Mouse (Mus musculus) lung, postnatal 36 days (tissue): Measurements from ENCODE around the gene Shisa7.
"Not testable (repeated sequence)": the region's sequence is repeated elsewhere in the genome, so short reads cannot be mapped to it uniquely, and the experiment has no call there.

ENCODE experiments used
- DNase-seq: peaks from one replicate; pipeline ENCODE4 v3.0.0; 2022; ENCODE audit warnings: mixed read lengths

Shisa7 gene

DNA sequence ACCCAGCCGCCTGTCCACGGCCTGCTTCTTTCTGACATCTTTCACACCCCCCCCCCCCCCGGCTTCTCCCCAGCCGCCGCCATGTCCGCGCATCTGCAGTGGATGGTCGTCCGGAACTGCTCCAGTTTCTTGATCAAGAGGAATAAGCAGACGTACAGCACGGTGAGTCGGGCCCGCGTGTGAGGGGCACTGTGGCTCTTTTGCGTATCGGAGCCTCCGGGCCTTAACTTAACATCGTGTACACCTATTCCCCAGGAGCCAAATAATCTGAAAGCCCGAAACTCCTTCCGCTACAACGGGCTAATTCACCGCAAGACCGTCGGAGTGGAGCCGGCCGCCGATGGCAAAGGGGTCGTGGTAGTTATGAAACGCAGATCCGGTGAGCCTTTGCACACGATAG, 51.2 kb downstream of the Shisa7 start:
- not testable (repeated sequence) for DNase-seq

- DNase-seq: peak; percentile 97
Measured at GRCm38 (mm10) chr7:4792278-4793212, 52.0 kb downstream of the Shisa7 start, which contains the start of gene Rpl28. Gene Rpl28 (plus strand): TSS chr7:4792874.

DNA sequence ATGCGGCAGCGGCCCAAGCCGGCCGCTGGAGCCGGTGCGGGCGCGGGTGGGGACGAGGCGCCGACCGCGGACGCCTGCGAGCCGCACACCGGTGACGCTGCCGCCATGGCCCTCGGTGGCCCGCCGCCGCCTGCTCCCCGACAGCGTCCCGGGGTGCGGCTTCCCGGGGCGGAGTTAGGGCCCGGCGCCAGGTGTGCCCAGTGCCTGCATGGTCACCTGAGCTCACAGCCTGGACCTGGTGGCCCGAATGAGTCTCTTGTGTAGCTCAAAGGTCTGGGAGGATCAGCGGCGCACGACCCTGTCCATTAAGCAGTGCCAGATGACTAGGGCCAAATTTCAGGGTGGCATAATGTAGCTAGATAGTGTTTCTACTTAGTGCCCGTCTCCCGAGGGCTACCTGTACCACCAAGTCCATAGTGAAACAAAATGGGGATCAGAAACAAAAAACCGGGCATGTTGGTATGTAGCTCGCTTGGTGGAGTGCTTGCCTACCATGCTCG, 55.0 kb downstream of the Shisa7 start, which contains the start of gene Tmem238:
TSS of gene Tmem238 (minus strand) at position 221 of the 500 bp plus-strand sequence.
- DNase-seq: peak; percentile 84

- DNase-seq: peak; percentile 59
Measured at GRCm38 (mm10) chr7:4788499-4789435, 55.7 kb downstream of the Shisa7 start.

- no peak for DNase-seq
Measured at GRCm38 (mm10) chr7:4783667-4784268, 60.7 kb downstream of the Shisa7 start.

DNA sequence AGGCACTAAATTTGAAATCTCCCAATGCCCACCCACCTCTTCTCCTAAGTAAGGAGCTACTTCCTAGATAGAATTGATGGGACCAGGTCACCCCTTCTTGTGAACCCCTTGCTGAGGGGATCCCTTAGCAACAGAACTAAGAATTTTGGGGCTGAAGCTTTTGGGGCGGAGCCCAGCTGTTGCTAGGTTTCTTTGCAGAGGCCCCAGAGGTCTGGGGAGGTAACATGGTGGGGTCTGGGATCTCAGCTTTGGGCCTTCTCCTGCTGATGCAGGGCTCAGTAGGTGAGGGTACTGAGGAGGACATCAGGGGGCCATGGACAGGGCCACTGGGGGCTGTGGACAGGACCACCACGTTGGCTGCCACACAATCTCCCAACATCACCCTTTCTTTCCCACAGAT, 61.7 kb downstream of the Shisa7 start, which contains the start of the genes Il11 and Tmem190:
TSS of gene Il11 (minus strand) at position 101 of the 400 bp plus-strand sequence.
TSS of gene Tmem190 (plus strand) at position 179 of the 400 bp plus-strand sequence.
- no peak for DNase-seq

DNA sequence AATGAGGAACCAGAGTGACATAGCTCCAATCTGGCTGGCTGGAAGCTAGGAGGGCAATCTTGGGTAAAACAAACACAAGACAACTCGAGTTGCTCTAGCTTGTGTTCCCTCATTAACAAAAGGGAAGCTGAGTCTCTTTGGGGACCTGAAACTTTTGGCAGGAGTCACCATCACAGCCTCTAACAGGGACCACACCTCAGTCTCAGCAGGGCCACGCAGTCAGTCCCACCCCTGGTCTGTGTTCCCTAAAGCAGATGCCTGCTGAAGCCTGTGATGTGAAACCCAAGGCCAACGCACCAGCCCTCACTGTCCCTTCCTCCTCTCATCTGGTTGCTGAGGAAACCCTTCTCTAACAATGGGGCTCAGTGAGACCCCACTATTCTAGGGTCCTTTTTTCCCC, 62.4 kb downstream of the Shisa7 start:
- no peak for DNase-seq

DNA sequence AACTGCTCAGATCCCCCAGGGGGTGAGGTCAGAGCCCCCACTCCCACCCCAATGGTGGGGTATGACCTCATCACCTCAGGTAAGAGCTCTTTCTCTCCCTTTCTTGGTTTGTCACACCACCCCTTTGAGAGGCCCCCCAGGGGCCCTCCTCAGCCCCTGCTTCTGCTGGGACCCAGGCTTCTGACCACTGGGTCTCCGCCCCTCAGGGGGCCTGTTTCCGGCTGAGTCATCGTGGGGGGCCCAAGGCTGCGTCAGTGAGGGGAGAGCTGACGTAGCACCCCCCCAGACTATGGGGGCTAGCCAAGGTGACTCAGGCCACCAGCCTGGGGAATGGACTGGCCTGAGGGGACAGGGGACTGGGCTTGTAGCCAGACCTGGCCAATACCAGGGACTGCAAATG, 64.6 kb downstream of the Shisa7 start:
- no peak for DNase-seq

DNA sequence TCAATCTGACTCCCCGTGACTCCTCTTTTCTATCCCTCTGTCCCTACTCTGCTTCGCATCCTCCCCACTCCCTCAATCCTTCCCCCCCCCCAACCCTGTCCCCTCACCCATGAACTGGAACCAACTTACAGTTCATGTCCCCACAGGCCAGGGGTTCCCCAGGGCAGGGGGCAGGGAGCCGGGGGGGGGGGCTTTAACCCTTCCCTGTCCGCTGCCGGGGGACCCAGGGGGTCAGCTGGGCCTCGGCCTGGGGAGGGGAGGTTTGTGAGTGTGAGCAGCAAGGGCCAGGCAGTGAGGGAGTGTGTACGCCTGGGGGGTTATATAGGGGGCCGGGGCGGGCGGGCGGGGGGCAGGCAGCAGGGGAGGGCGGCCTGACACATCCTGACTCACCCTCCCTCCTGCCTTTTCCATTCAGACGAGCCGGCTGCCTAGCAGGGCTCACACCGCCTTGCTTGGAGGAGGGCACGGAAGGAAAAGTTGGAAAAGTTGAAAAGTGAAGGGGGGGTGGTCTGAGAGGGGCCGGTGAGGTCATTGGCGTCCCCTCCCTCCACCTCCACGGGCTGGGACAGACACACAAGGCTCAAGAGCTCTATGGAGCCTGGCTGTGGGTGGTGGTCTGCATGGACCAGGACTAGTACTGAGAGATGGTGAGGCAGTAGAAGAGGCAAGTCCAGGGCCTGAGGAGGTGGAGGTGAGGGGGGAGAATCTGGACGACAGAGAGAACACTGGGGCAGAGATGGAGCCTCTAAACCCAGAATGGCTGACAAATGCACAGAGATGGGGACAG, 66.5 kb downstream of the Shisa7 start:
- no peak for DNase-seq

DNA sequence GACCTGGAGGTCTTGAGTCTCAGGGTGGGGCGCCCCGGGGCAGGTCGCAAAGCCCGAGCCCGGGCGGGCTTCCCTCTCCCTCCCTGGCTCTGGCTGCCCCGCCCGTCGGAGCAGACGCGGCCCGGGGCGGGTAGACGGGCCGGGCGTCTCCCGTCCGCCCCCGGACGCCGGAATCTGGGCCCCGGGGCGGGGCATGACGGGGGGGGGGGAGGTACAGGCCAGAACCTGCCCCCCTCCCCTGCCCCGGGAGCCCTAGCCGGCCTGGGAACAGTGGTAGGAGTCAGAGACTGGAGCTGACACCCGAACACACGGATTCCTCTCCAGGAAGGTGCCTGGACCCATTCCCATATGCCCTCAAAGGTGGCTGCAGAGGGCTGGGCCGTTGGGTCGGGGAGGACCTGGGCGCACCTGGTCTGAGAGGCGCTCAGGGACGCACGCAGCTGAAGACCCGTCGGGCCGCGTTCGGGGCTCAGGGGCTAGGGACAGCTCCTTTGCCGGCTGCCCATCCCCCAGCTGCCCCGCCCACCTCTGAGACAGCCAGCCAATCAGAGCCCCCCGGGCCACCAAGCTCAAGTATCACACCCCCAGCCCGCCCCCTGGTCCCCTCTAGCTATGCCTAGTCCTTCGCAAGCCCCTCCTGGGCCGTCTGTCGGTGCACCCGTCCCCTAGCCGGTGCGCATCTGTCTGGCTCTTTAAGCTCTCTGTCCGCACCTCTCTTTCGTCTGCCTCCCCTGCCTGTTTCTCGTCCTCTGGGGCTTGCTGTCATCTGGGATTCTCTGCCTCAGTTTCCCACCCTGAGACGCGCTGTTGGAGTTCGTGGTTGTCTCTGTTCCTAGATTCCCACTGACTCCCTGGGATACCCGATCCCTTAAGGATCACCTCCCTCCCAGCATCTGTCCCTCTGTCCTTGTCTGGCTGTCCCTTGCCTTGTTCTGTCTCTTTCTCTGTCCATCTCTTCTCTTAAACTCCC, 67.3 kb downstream of the Shisa7 start:
- peak; percentile 71 for DNase-seq

GRCm38 (mm10) chr7:4776131-4776530, 68.4 kb downstream of the Shisa7 start:
- no peak for DNase-seq
